Comparison of ENCODE assay signal across 37 mouse cellular contexts in genomic region chr8:19225161-19225560, GRCm38 (mm10). TPM values are rescaled to one million over a fixed set of nuclear protein-coding genes. Genes with fewer than 3 reads are reported as not detected.
"Had no signal": no experiment of that assay in that cellular context is flagged by ENCODE, and none has a peak within 500 bp of the region (broad histone marks: within the 10 kb centered on the region; RNA-seq: fewer than 3 reads in every experiment).

TSS of gene Defb6 (plus strand) at chr8:19225478.

- H3K9me3 ChIP-seq: heart, embryonic 15.5 days; hindbrain, embryonic 13.5 days; hindbrain, embryonic 15.5 days; intestine, embryonic 15.5 days; kidney, embryonic 15.5 days; limb, embryonic 10.5 days; limb, embryonic 12.5 days; liver, embryonic 13.5 days had no signal

- ATAC-seq: hindbrain, postnatal 0 days; intestine, embryonic 15.5 days; intestine, postnatal 0 days had no signal

- DNase-seq: gastrocnemius, postnatal 14 days; gastrocnemius, postnatal 36 days; heart, adult 18-20 months; heart, postnatal 14 days; heart, postnatal 36 days; kidney, adult 18-20 months; kidney, adult 8-10 months; kidney, postnatal 14 days; kidney, postnatal 36 days; liver; liver, embryonic 13.5 days had no signal

- H3K27ac ChIP-seq: heart, embryonic 13.5 days; heart, embryonic 15.5 days; hindbrain, embryonic 13.5 days; hindbrain, embryonic 15.5 days; hindbrain, postnatal 0 days; intestine, embryonic 15.5 days; kidney, embryonic 15.5 days; kidney, postnatal 0 days; left cerebral cortex, adult 2 months; limb, embryonic 10.5 days; limb, embryonic 12.5 days; liver, embryonic 13.5 days had no signal

- H3K27me3 ChIP-seq: heart, embryonic 13.5 days; heart, embryonic 15.5 days; hindbrain, embryonic 13.5 days; hindbrain, embryonic 15.5 days; intestine, embryonic 15.5 days; kidney, embryonic 15.5 days; limb, embryonic 12.5 days; liver, embryonic 13.5 days had no signal

- H3K4me3 ChIP-seq: heart, embryonic 13.5 days; heart, embryonic 15.5 days; hindbrain, embryonic 13.5 days; hindbrain, embryonic 15.5 days; intestine, embryonic 15.5 days; kidney, embryonic 15.5 days; left cerebral cortex, adult 2 months; limb, embryonic 10.5 days; limb, embryonic 12.5 days; liver, embryonic 13.5 days had no signal

- H3K4me1 ChIP-seq: heart, embryonic 13.5 days; heart, embryonic 15.5 days; hindbrain, embryonic 13.5 days; hindbrain, embryonic 15.5 days; intestine, embryonic 15.5 days; kidney, embryonic 15.5 days; limb, embryonic 10.5 days; limb, embryonic 12.5 days; liver, embryonic 13.5 days had no signal

- H3K36me3 ChIP-seq: heart, embryonic 13.5 days; heart, embryonic 15.5 days; hindbrain, embryonic 13.5 days; hindbrain, embryonic 15.5 days; intestine, embryonic 15.5 days; kidney, embryonic 15.5 days; limb, embryonic 10.5 days; limb, embryonic 12.5 days; liver, embryonic 13.5 days had no signal

RNA-seq across cellular contexts. Expression of gene Defb6, which starts in this region (rescaled TPM):
- total RNA-seq: gastrocnemius, adult 18-20 months; gastrocnemius, adult 8-10 months; gastrocnemius, postnatal 14 days; gastrocnemius, postnatal 36 days; heart, adult 18-20 months; heart, postnatal 36 days; hematopoietic stem cell, adult 5-6 weeks; hindbrain, postnatal 0 days; layer of hippocampus, adult 18-20 months; layer of hippocampus, postnatal 10 days; layer of hippocampus, postnatal 25 days; left cerebral cortex, adult 2 months; left cerebral cortex, postnatal 14 days; left cerebral cortex, postnatal 36 days had no signal
- polyA plus RNA-seq: heart, embryonic 11.5 days; heart, embryonic 13.5 days; heart, embryonic 15.5 days; heart, postnatal 0 days; hindbrain, embryonic 11.5 days; hindbrain, embryonic 13.5 days; hindbrain, embryonic 15.5 days; hindbrain, postnatal 0 days; intestine, embryonic 15.5 days; intestine, postnatal 0 days; kidney, embryonic 15.5 days; kidney, postnatal 0 days; large intestine, adult 2 months; limb, embryonic 10.5 days; limb, embryonic 12.5 days; limb, embryonic 14.5 days; liver, embryonic 11.5 days; liver, embryonic 13.5 days had no signal
